Mouse (Mus musculus): ENCODE data around the gene Uap1. TPM values are rescaled to one million over a fixed set of nuclear protein-coding genes. Genes with fewer than 3 reads are reported as not detected.

Uap1 gene
- polyA plus RNA-seq, 1 experiment from 2014 or later = 52.2 TPM

GRCm38 (mm10) chr1:170191925-170192324 is 17.2 kb upstream of the Uap1 start:
- Histone ChIP-seq H3K36me3 (peaks cover 45% of the 10 kb centered on the region), H3K4me1 (peaks cover 3% of the 10 kb centered on the region; the same call in 1 of the 2 replicates), H3K4me2 (no peak overlapping the region), H3K9me3 (replicated peaks) (no peaks in the 10 kb centered on the region), H3K9ac (no peak overlapping the region), H3K27me3 (no peaks in the 10 kb centered on the region), H3K27ac (no peak overlapping the region), H3K4me3 (replicated peaks) (no peak overlapping the region)
- WGBS = 91% methylated on average over 1 of the region's 1 CpGs
- no peak for ATAC-seq (replicated peaks; ENCODE audit: low FRiP score)

DNA sequence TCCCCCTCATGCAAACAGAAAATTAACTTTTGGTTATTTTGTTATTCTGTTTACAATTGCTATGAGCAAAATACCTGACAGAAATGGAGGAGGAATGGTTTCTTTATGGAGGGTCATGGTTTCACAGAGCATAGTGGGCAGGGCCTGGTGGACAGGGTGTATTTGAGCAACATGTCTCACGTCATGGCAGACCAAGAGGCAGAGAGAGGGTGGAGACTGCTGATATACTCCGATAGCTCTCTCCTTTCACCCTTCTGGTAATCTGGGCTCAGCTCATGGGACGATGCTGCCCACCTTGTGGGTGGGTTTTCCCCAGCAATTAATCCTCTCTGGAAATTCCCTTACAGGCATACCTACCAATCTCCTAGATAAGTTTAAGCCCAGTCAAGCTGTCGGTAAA is 15.5 kb upstream of the Uap1 start:
- Histone ChIP-seq H3K9ac (no peak overlapping the region), H3K4me1 (peaks cover 3% of the 10 kb centered on the region; the same call in 1 of the 2 replicates), H3K27ac (no peak overlapping the region), H3K36me3 (peaks cover 29% of the 10 kb centered on the region), H3K9me3 (replicated peaks) (no peaks in the 10 kb centered on the region), H3K4me2 (no peak overlapping the region), H3K27me3 (no peaks in the 10 kb centered on the region), H3K4me3 (replicated peaks) (no peak overlapping the region)
- 68% methylated on average over 4 of the region's 4 CpGs for WGBS
- ATAC-seq (replicated peaks; ENCODE audit: low FRiP score) = no peak

GRCm38 (mm10) chr1:170188601-170189000 is 13.8 kb upstream of the Uap1 start:
- no peak overlapping the region for H3K9ac ChIP-seq
- H3K36me3 ChIP-seq = peaks cover 13% of the 10 kb centered on the region
- no peak overlapping the region for H3K4me2 ChIP-seq
- no peak overlapping the region for H3K4me3 ChIP-seq (replicated peaks)
- no peak overlapping the region for H3K27ac ChIP-seq
- no peaks in the 10 kb centered on the region for H3K9me3 ChIP-seq (replicated peaks)
- no peaks in the 10 kb centered on the region for H3K27me3 ChIP-seq
- 50% methylated on average over 11 of the region's 11 CpGs for WGBS
- H3K4me1 ChIP-seq = peaks cover 3% of the 10 kb centered on the region; the same call in 1 of the 2 replicates
- ATAC-seq (replicated peaks; ENCODE audit: low FRiP score) = no peak

- WGBS = 76% methylated on average over 5 of the region's 5 CpGs
These were observed 11.8 kb upstream of the Uap1 start for GRCm38 (mm10) chr1:170186531-170186930.

DNA sequence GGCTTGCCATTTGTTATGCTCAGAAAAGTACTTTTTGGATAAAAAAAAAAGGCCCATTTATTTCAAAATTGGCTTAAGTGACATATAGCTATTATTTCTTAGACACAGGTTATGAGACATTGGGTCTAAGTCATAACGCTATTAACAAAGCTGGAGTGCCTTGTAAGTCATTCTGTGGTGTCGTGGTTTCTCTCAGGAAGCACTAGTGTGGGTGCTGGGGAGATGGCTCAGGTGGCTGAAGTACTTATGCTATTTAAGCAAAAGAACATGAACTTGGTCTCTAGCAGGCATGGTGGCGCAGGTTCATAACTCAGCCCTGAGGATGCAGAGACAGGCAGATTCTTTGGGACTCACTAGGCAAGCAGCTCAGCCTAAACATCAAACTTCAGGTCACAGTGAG is 10.4 kb upstream of the Uap1 start:
- no peak overlapping the region for H3K9ac ChIP-seq
- H3K4me1 ChIP-seq = peaks cover 3% of the 10 kb centered on the region; the same call in 1 of the 2 replicates
- H3K36me3 ChIP-seq = no peaks in the 10 kb centered on the region
- no peak for ATAC-seq (replicated peaks; ENCODE audit: low FRiP score)
- 89% methylated on average over 3 of the region's 3 CpGs for WGBS
- no peak overlapping the region for H3K4me2 ChIP-seq
- no peaks in the 10 kb centered on the region for H3K9me3 ChIP-seq (replicated peaks)
- no peak overlapping the region for H3K27ac ChIP-seq
- H3K4me3 ChIP-seq (replicated peaks) = no peak overlapping the region
- H3K27me3 ChIP-seq = no peaks in the 10 kb centered on the region

More at GRCm38 (mm10) chr1:170186531-170186930, 11.8 kb upstream of the Uap1 start:
- Histone ChIP-seq H3K4me3 (replicated peaks) (no peak overlapping the region), H3K4me2 (no peak overlapping the region), H3K27me3 (no peaks in the 10 kb centered on the region), H3K9ac (no peak overlapping the region), H3K9me3 (replicated peaks) (no peaks in the 10 kb centered on the region), H3K4me1 (peaks cover 3% of the 10 kb centered on the region; the same call in 1 of the 2 replicates), H3K36me3 (no peaks in the 10 kb centered on the region), H3K27ac (no peak overlapping the region)
- no peak for ATAC-seq (replicated peaks; ENCODE audit: low FRiP score)

DNA sequence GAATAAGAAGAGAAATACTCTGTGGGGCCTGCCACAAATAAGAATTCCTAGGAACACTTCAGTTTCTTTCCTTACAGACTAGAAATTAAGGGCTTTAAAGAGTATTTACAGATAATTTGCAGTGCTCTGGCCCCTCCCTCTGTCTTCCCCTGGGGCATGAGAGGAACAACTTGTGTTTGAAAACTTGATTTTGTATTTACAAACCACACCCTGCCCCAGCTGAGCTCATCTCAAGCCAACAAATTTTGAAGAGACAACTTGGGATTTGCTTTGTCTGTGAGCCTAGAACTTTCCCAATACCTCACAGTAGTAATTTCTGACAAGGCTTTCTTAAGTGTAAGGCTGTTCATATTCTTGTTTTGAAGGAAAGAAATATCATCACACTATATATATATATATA is 7.9 kb upstream of the Uap1 start:
- no peaks in the 10 kb centered on the region for H3K4me1 ChIP-seq
- H3K4me2 ChIP-seq = no peak overlapping the region
- no peak overlapping the region for H3K9ac ChIP-seq
- no peak overlapping the region for H3K27ac ChIP-seq
- no peak for ATAC-seq (replicated peaks; ENCODE audit: low FRiP score)
- H3K36me3 ChIP-seq = no peaks in the 10 kb centered on the region
- no peaks in the 10 kb centered on the region for H3K27me3 ChIP-seq
- H3K9me3 ChIP-seq (replicated peaks) = no peaks in the 10 kb centered on the region
- no peak overlapping the region for H3K4me3 ChIP-seq (replicated peaks)

GRCm38 (mm10) chr1:170176661-170177239 is 2.0 kb upstream of the Uap1 start:
- H3K36me3 ChIP-seq = no peaks in the 10 kb centered on the region
- H3K4me1 ChIP-seq = peaks cover 13% of the 10 kb centered on the region
- H3K27me3 ChIP-seq = no peaks in the 10 kb centered on the region
- no peak overlapping the region for H3K4me3 ChIP-seq (replicated peaks)
- no peak overlapping the region for H3K27ac ChIP-seq
- 81% methylated on average over 8 of the region's 8 CpGs for WGBS
- H3K4me2 ChIP-seq = no peak overlapping the region
- H3K9me3 ChIP-seq (replicated peaks) = no peaks in the 10 kb centered on the region
- H3K9ac ChIP-seq = no peak overlapping the region
- no peak for ATAC-seq (replicated peaks; ENCODE audit: low FRiP score)

GRCm38 (mm10) chr1:170175848-170176247 is 1.1 kb upstream of the Uap1 start:
- Histone ChIP-seq H3K4me2 (no peak overlapping the region; the same call in 1 of the 2 replicates), H3K36me3 (no peaks in the 10 kb centered on the region), H3K27ac (no peak overlapping the region), H3K9me3 (replicated peaks) (no peaks in the 10 kb centered on the region), H3K4me1 (peaks cover 13% of the 10 kb centered on the region), H3K9ac (no peak overlapping the region), H3K4me3 (replicated peaks) (no peak overlapping the region; the same call in 1 of the 2 replicates), H3K27me3 (no peaks in the 10 kb centered on the region)
- 45% methylated on average over 6 of the region's 6 CpGs for WGBS
- no peak for ATAC-seq (replicated peaks; ENCODE audit: low FRiP score)

DNA sequence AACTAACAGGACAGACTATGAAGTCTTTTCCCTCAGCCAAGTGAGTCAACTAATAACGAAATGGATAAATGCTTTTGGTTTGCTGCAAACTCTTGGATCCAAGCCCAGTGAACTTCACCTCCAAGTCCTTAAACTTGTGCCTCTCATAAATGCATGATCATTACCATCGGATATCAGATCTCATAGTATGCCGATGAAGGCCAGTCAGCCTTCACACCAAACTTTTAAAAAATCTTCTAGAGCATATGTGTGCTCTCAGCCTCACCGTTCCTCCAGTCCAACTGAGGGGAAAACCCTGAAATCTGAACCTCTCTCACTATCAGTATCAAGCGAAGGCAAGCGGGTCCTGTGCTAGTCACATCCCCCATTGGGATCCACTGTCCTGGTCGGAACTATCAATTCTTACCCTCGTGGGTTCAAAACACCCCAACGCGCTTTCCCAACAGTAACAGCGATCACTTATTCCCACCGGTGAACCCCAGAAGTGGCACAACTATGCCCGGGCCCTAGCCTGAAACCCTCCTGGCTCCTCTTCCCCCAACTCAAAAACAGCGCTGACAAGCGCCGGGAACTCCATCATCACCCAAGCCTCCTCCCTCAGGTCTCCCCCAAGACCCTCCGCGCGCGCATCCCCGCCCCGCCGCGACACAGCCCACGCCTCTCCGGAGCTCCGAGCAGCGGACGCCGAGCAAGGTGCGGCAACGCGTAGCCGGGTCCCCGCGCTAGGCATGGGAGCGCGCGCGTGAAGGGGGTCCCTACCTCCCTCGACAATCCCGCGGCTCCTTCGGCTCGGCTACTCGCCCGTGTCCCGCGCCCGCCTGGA is 555 bp downstream of the Uap1 start:
- no peaks in the 10 kb centered on the region for H3K27me3 ChIP-seq
- peak overlapping the region; percentile 74 for H3K4me2 ChIP-seq
- H3K27ac ChIP-seq = peak overlapping the region; percentile 93
- ATAC-seq (replicated peaks; ENCODE audit: low FRiP score) = peak; percentile 79
- peak overlapping the region; percentile 80 for H3K4me3 ChIP-seq (replicated peaks)
- no peaks in the 10 kb centered on the region for H3K36me3 ChIP-seq
- H3K9me3 ChIP-seq (replicated peaks) = no peaks in the 10 kb centered on the region
- peak overlapping the region; percentile 75 for H3K9ac ChIP-seq
- peaks cover 13% of the 10 kb centered on the region for H3K4me1 ChIP-seq
- whole genome bisulfite sequencing = 1% methylated on average over 49 of the region's 50 CpGs

DNA sequence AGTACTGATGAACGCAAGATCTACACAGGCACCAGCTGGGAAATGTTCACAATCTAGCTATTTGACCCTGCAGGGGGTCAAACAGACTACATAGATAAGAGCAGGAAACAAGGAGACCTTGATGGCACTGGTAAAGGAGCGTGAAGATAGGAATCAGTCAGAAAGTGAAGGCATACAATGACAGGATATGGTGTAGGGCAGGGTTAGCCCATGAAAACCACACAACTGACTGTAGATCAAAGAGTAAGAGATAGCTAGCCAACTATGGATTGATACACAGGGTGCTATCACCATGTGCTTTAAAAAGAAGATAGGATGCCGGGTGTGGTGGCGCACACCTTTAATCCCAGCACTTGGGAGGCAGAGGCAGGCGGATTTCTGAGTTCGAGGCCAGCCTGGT is 7.0 kb downstream of the Uap1 start:
- Histone ChIP-seq H3K4me1 (no peaks in the 10 kb centered on the region), H3K9me3 (replicated peaks) (no peaks in the 10 kb centered on the region), H3K36me3 (peaks cover 15% of the 10 kb centered on the region), H3K9ac (no peak overlapping the region), H3K4me2 (no peak overlapping the region), H3K4me3 (replicated peaks) (no peak overlapping the region), H3K27me3 (no peaks in the 10 kb centered on the region), H3K27ac (no peak overlapping the region)
- 92% methylated on average over 6 of the region's 6 CpGs for WGBS
- no peak for ATAC-seq (replicated peaks; ENCODE audit: low FRiP score)

- Histone ChIP-seq H3K27ac (no peak overlapping the region), H3K27me3 (no peaks in the 10 kb centered on the region), H3K4me3 (replicated peaks) (no peak overlapping the region), H3K4me2 (no peak overlapping the region), H3K36me3 (peaks cover 38% of the 10 kb centered on the region), H3K4me1 (peaks cover 6% of the 10 kb centered on the region; the same call in 1 of the 2 replicates), H3K9me3 (replicated peaks) (no peaks in the 10 kb centered on the region), H3K9ac (no peak overlapping the region)
- WGBS = 88% methylated on average over 3 of the region's 3 CpGs
- no peak for ATAC-seq (replicated peaks; ENCODE audit: low FRiP score)
These were observed 9.8 kb downstream of the Uap1 start for GRCm38 (mm10) chr1:170164913-170165312.

GRCm38 (mm10) chr1:170164053-170164614 is 10.6 kb downstream of the Uap1 start:
- Histone ChIP-seq H3K9me3 (replicated peaks) (no peaks in the 10 kb centered on the region), H3K27me3 (no peaks in the 10 kb centered on the region), H3K36me3 (peaks cover 44% of the 10 kb centered on the region), H3K27ac (peak overlapping the region; percentile 14; the same call in 1 of the 2 replicates), H3K4me3 (replicated peaks) (no peak overlapping the region), H3K9ac (no peak overlapping the region), H3K4me1 (peaks cover 6% of the 10 kb centered on the region; the same call in 1 of the 2 replicates), H3K4me2 (no peak overlapping the region)
- WGBS = 79% methylated on average over 2 of the region's 2 CpGs
- 0 out of 2 replicates have a peak, but pooled peaks have one; percentile 43 for ATAC-seq (replicated peaks; ENCODE audit: low FRiP score)

Measured in kidney, embryonic 15.5 days (tissue).